ENCODE assay signal across 8 mouse cellular contexts in the genomic region with DNA sequence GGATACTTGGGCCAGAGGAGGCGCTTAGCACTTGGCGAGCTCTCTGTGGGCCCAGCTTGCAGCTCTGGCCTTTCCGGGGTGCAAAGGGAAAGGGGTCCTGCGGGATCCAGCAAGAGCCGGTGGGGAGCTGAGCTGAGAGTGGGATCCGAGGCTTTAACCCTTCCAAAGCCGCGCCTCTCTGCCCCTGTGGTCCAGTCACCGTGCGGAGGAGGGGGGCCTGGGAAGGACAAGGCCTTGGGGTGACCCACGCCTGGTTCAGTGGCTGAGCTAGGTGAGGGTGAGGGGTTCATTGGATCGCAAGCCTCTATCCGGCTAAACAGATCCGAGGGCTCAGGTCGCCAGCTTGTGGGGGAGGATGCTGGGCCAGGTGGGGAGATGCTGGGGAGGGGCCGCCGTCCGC. TPM values are rescaled to one million over a fixed set of nuclear protein-coding genes. Genes with fewer than 3 reads are reported as not detected.
DNase-seq lines count a peak whose midpoint lies in the region; ATAC-seq and TF ChIP-seq lines count a peak whose summit lies in the region.

No protein-coding gene starts in this region.

- no peak overlapping the region for H3K27ac ChIP-seq in lung, postnatal 0 days (ENCODE audit: low read length)
- H3K27ac ChIP-seq in forebrain, postnatal 0 days (ENCODE audit: low read depth, low read length), result peak overlapping the region; percentile 75
- H3K27ac ChIP-seq in liver, embryonic 15.5 days (replicated peaks), result no peak overlapping the region

- peak overlapping the region; percentile 87 for H3K4me2 ChIP-seq in lung, postnatal 0 days (replicated peaks; ENCODE audit: low read depth, low read length)
- H3K4me2 ChIP-seq in forebrain, postnatal 0 days (ENCODE audit: low read depth), result peak overlapping the region; percentile 83
- H3K4me2 ChIP-seq in liver, embryonic 15.5 days, result peak overlapping the region; percentile 90

- no peak for TF ChIP-seq EP300 in lung, postnatal 0 days (IDR thresholded peaks at IDR 0.05)

- H3K9me3 ChIP-seq in lung, postnatal 0 days (ENCODE audit: low read length), result no peaks in the 10 kb centered on the region
- no peaks in the 10 kb centered on the region for H3K9me3 ChIP-seq in forebrain, postnatal 0 days (ENCODE audit: low read length)
- no peaks in the 10 kb centered on the region for H3K9me3 ChIP-seq in liver, embryonic 15.5 days (replicated peaks)

- no peaks in the 10 kb centered on the region for H3K36me3 ChIP-seq in lung, postnatal 0 days (ENCODE audit: insufficient read depth, low read length)
- H3K36me3 ChIP-seq in forebrain, postnatal 0 days (ENCODE audit: insufficient read depth), result peaks cover 4% of the 10 kb centered on the region
- H3K36me3 ChIP-seq in liver, embryonic 15.5 days (replicated peaks), result peaks cover 14% of the 10 kb centered on the region

- peaks cover 2% of the 10 kb centered on the region; the same call in 1 of the 2 replicates for H3K4me1 ChIP-seq in lung, postnatal 0 days (ENCODE audit: insufficient read depth, low read depth, low read length)
- no peaks in the 10 kb centered on the region for H3K4me1 ChIP-seq in forebrain, postnatal 0 days (ENCODE audit: insufficient read depth)
- H3K4me1 ChIP-seq in liver, embryonic 15.5 days (replicated peaks), result peaks cover 40% of the 10 kb centered on the region

- TF ChIP-seq CTCF in lung, postnatal 0 days (IDR thresholded peaks at IDR 0.05), result no peak
- no peak for TF ChIP-seq CTCF in forebrain, postnatal 0 days (IDR thresholded peaks at IDR 0.05; ENCODE audit: low read depth)

- no peak for ATAC-seq in lung, postnatal 0 days
- no peak for ATAC-seq in forebrain, postnatal 0 days
- ATAC-seq in liver, embryonic 15.5 days (ENCODE audit: insufficient read depth), result no peak

- WGBS in lung, postnatal 0 days, result 6% methylated on average over 14 of the region's 18 CpGs
- WGBS in forebrain, postnatal 0 days, result 2% methylated on average over 17 of the region's 18 CpGs
- 12% methylated on average over 18 of the region's 18 CpGs for WGBS in liver, embryonic 15.5 days (ENCODE audit: insufficient replicate concordance)

- DNase-seq in adrenal gland, adult (ENCODE audit: inconsistent age in 2 of 2, low spot score in 1 of 2), result peak; percentile 41 to 43
- DNase-seq in adrenal gland, postnatal 36 days, result no peak
- DNase-seq in lung, postnatal 0 days (ENCODE audit: low spot score), result no peak
- DNase-seq in lung, postnatal 36 days, result no peak
- no peak for DNase-seq in forebrain, postnatal 0 days
- DNase-seq in urinary bladder, adult 2 months (ENCODE audit: low spot score), result no peak
- no peak for DNase-seq in c-Kit-positive CD71-positive TER-119-positive erythroid progenitor cells, embryonic 14.5 days (ENCODE audit: low spot score)

- 0 out of 2 replicates have a peak, but pooled peaks cover 7% of the 10 kb centered on the region for H3K27me3 ChIP-seq in lung, postnatal 0 days (replicated peaks; ENCODE audit: insufficient read depth, low read length)
- H3K27me3 ChIP-seq in forebrain, postnatal 0 days (ENCODE audit: insufficient read depth, low read length), result no peaks in the 10 kb centered on the region
- peaks cover 52% of the 10 kb centered on the region for H3K27me3 ChIP-seq in liver, embryonic 15.5 days

- H3K4me3 ChIP-seq in lung, postnatal 0 days (ENCODE audit: low read depth, low read length), result peak overlapping the region; percentile 39
- H3K4me3 ChIP-seq in forebrain, postnatal 0 days (ENCODE audit: low read depth, low read length), result peak overlapping the region; percentile 63
- peak overlapping the region; percentile 80 for H3K4me3 ChIP-seq in liver, embryonic 15.5 days (replicated peaks)

- H3K9ac ChIP-seq in lung, postnatal 0 days (replicated peaks; ENCODE audit: low read depth), result no peak overlapping the region
- peak overlapping the region; percentile 76 for H3K9ac ChIP-seq in forebrain, postnatal 0 days
- peak overlapping the region; percentile 55; the same call in 1 of the 2 replicates for H3K9ac ChIP-seq in liver, embryonic 15.5 days

RNA-seq across cellular contexts. Expression of a gene that starts 1.4 kb away (rescaled TPM):
- total RNA-seq in adrenal gland, postnatal 36 days (2021), result under 1 TPM; 0.59 to 0.83 TPM
- 0.20 and 0.21 TPM in 2 replicates for polyA plus RNA-seq in lung, postnatal 0 days (2015; fragmentation: Nextera tagmentation; extraction: Ambion mirVana)
- 18.8 and 22.3 TPM in 2 replicates for total RNA-seq in forebrain, postnatal 0 days (2014; rRNA removed)
- 2.5 and 3.8 TPM in 2 replicates for polyA plus RNA-seq in forebrain, postnatal 0 days (2015; fragmentation: Nextera tagmentation; extraction: Ambion mirVana)
- 0.06 and 0.09 TPM in 2 replicates for polyA plus RNA-seq in liver, embryonic 15.5 days (2015; fragmentation: Nextera tagmentation; extraction: Ambion mirVana)
- 0.53 and 0.74 TPM in 2 replicates for polyA plus RNA-seq in urinary bladder, adult 2 months (2012; rRNA removed)

RNA-seq across cellular contexts. Expression of a gene that starts 1.7 kb away (rescaled TPM):
- 10 to 100 TPM; 42.4 to 45.6 TPM for total RNA-seq in adrenal gland, postnatal 36 days (2021)
- polyA plus RNA-seq in lung, postnatal 0 days (2015; fragmentation: Nextera tagmentation; extraction: Ambion mirVana), result 61.7 and 63.4 TPM in 2 replicates
- 11.6 and 14.3 TPM in 2 replicates for total RNA-seq in forebrain, postnatal 0 days (2014; rRNA removed)
- polyA plus RNA-seq in forebrain, postnatal 0 days (2015; fragmentation: Nextera tagmentation; extraction: Ambion mirVana), result 16.3 and 18.9 TPM in 2 replicates
- polyA plus RNA-seq in liver, embryonic 15.5 days (2015; fragmentation: Nextera tagmentation; extraction: Ambion mirVana), result 920 and 1,009 TPM in 2 replicates
- 46.5 and 51.3 TPM in 2 replicates for polyA plus RNA-seq in urinary bladder, adult 2 months (2012; rRNA removed)

RNA-seq across cellular contexts. Expression of a gene that starts 27.5 kb away (rescaled TPM):
- 10 to 100 TPM; 15.9 to 16.3 TPM for total RNA-seq in adrenal gland, postnatal 36 days (2021)
- 33.0 TPM in 2 replicates for polyA plus RNA-seq in lung, postnatal 0 days (2015; fragmentation: Nextera tagmentation; extraction: Ambion mirVana)
- 1.8 and 5.5 TPM in 2 replicates for total RNA-seq in forebrain, postnatal 0 days (2014; rRNA removed)
- polyA plus RNA-seq in forebrain, postnatal 0 days (2015; fragmentation: Nextera tagmentation; extraction: Ambion mirVana), result 4.3 and 4.9 TPM in 2 replicates
- polyA plus RNA-seq in liver, embryonic 15.5 days (2015; fragmentation: Nextera tagmentation; extraction: Ambion mirVana), result 35.6 and 38.9 TPM in 2 replicates
- 22.0 and 29.1 TPM in 2 replicates for polyA plus RNA-seq in urinary bladder, adult 2 months (2012; rRNA removed)

RNA-seq across cellular contexts. Expression of a gene that starts 40.7 kb away (rescaled TPM):
- 10 to 100 TPM; 30.0 to 38.4 TPM for total RNA-seq in adrenal gland, postnatal 36 days (2021)
- polyA plus RNA-seq in lung, postnatal 0 days (2015; fragmentation: Nextera tagmentation; extraction: Ambion mirVana), result 79.4 and 79.6 TPM in 2 replicates
- total RNA-seq in forebrain, postnatal 0 days (2014; rRNA removed), result 5.2 and 6.3 TPM in 2 replicates
- 6.3 and 7.4 TPM in 2 replicates for polyA plus RNA-seq in forebrain, postnatal 0 days (2015; fragmentation: Nextera tagmentation; extraction: Ambion mirVana)
- 28.2 and 29.6 TPM in 2 replicates for polyA plus RNA-seq in liver, embryonic 15.5 days (2015; fragmentation: Nextera tagmentation; extraction: Ambion mirVana)
- 36.2 and 37.2 TPM in 2 replicates for polyA plus RNA-seq in urinary bladder, adult 2 months (2012; rRNA removed)

RNA-seq across cellular contexts. Expression of a gene that starts 53.1 kb away (rescaled TPM):
- 1 to 10 TPM; 2.1 to 3.2 TPM for total RNA-seq in adrenal gland, postnatal 36 days (2021)
- polyA plus RNA-seq in lung, postnatal 0 days (2015; fragmentation: Nextera tagmentation; extraction: Ambion mirVana), result 73.2 and 75.2 TPM in 2 replicates
- 1.9 and 2.4 TPM in 2 replicates for total RNA-seq in forebrain, postnatal 0 days (2014; rRNA removed)
- 1.1 and 1.4 TPM in 2 replicates for polyA plus RNA-seq in forebrain, postnatal 0 days (2015; fragmentation: Nextera tagmentation; extraction: Ambion mirVana)
- polyA plus RNA-seq in liver, embryonic 15.5 days (2015; fragmentation: Nextera tagmentation; extraction: Ambion mirVana), result 0.67 and 0.75 TPM in 2 replicates
- polyA plus RNA-seq in urinary bladder, adult 2 months (2012; rRNA removed), result 4.6 and 4.9 TPM in 2 replicates

Comparison
In these comparisons a context has a peak if more than half of its experiments do, and no peak if none do; other contexts are left out.
1. DNase-seq: peak in adrenal gland, adult (2 of 2); none in adrenal gland, postnatal 36 days (0 of 2), lung, postnatal 0 days (single experiment), lung, postnatal 36 days (single experiment), forebrain, postnatal 0 days (single experiment), urinary bladder, adult 2 months (single experiment) and c-Kit-positive CD71-positive TER-119-positive erythroid progenitor cells, embryonic 14.5 days (single experiment).
2. RNA of a gene that starts 1.7 kb away (polyA plus RNA-seq): 920 to 1,009 TPM in liver, embryonic 15.5 days; 61.7 to 63.4 TPM in lung, postnatal 0 days, 46.5 to 51.3 TPM in urinary bladder, adult 2 months and 16.3 to 18.9 TPM in forebrain, postnatal 0 days; every median in the first group is over 10 times any median in the second.
3. Peak in every context shown above with its lines, with median percentiles within 50 percentile points of each other: H3K4me2 ChIP-seq and H3K4me3 ChIP-seq.